Mouse (Mus musculus): ENCODE measurements around the gene Stap2.

Gene Stap2

DNA sequence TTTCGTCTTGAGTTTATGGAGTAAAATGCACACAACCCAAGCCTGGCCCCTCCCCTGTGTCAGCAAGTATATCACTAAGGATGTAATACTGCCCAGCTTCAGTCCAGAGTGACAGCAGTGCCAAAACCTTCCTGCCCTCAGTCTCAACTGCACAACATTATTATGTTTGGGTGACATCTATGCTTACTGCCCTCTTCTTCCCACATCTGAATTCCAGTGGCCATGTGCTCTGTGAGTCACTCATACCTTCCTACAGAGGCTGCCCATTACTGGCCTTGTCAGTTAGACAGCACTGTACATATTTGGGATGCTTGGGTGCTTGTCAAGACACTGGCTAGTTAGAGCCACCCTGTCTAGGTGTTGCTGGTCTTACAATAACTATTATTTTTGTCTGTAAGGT, 20.9 kb upstream of the Stap2 start:
- DNase-seq (ENCODE audit: extremely low read depth, low read depth, low spot score): no peak

DNA sequence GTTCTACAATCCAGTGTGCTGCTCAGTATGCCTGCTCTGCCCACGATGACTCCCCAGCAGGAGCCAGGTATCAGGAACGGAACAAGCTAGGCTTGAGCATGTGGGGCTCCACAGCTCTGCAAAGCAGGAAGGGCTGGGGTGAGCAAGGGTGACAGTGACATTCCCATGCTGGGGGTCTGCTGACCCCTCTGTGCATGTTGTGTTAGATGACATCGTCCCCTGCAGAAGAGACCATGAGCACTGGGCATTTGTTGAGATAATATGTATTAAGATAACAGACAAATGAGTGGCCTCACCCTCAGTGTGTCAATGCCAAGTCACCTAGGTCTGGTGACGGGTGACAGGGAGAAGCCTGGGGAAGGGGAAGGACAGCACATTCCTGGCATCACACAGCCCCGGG, 19.5 kb upstream of the Stap2 start:
- DNase-seq (ENCODE audit: extremely low read depth, low read depth, low spot score): no peak

DNA sequence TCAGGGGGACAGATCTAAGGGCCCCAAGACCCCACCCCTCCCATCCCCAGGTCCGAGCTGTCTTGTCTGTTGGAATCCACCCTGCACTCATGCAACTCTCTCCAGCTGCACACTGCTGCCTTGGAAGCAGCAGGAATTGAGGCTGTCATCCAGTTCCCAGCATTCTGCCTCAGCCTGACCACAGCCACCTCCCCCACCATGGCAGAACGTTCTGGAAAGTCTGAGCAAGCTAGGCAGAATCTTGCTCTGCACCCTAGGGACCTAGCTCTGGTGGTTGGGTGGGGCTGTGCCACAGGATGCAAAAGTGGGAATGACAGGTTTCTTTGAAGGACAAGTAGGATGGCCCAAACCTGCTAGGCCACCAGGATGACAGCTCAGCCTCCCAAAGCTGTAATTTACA, 19.1 kb upstream of the Stap2 start:
- DNase-seq (ENCODE audit: extremely low read depth, low read depth, low spot score): no peak

DNA sequence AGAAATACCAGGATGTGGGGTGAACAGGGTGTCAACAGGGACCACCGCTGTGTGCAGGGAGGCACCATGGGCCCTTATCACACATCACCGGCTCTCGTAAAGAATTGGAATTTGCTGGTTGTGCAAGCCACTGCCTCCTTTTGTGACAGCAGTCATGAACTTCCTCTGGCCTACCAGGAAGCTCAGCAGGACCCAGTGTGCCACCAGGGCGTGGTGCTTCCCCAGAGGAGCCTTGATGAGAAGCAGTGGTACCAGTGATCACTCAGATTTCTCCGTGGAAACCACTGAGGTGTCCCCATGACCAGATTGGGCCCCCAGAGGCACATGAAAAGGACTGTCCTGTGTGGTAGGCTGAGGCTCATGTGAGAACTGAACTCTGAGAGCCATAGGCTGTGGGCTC, 18.0 kb upstream of the Stap2 start:
- no peak for DNase-seq (ENCODE audit: extremely low read depth, low read depth, low spot score)

DNA sequence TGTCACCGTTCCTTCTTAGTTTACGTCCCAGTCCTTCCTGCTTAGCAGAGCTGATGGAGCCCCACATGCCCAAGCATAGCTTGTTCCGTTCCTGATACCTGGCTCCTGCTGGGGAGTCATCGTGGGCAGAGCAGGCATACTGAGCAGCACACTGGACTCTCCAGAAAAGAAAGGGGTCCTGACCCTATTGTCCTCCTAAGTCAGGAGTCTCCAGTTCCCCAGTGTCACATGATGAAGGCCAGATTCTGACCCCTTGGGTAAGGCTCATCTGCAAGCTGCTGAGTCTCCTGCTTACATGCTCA, 17.6 kb upstream of the Stap2 start:
- no peak for DNase-seq (ENCODE audit: extremely low read depth, low read depth, low spot score)

DNA sequence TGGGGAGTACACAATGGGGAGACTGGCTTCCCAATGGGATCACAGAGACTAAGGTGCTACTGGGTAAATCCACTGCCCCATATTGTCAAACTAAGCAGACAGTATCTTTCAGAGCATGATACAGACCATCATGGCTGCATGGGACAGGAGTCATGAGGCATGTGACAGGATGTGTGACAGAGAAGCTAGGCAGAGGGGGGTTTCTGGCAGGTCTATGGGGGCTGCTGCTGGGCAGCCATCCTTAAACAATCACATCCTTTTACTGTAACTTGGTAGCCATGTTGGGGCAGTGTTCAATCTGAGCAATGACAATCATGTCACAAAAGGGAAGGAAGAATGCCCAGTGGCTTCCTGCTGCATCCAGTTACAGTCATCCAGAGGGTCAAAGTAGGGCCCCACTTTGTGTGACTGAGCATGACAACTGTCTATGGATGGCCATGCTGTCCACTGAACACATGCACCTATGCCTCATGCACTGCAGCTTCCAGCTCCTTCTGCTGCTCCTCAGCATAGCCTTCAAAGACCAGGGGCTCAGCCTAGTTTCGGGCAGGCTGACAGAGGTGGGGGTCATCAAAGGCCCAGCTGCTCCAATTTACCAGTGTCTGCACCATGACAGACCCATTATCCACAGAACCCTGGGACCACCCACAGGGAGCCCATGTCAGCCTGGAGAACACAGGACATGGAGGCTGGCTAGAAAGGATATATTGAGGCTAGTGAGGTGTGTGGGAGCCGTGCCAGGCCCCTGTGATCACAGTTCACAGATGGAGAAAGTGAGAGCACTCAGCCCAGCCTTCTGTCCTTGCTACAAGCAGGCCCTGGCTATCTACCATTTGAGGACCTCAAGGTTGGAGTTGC, 17.0 kb upstream of the Stap2 start:
- DNase-seq (ENCODE audit: extremely low read depth, low read depth, low spot score): no peak

DNA sequence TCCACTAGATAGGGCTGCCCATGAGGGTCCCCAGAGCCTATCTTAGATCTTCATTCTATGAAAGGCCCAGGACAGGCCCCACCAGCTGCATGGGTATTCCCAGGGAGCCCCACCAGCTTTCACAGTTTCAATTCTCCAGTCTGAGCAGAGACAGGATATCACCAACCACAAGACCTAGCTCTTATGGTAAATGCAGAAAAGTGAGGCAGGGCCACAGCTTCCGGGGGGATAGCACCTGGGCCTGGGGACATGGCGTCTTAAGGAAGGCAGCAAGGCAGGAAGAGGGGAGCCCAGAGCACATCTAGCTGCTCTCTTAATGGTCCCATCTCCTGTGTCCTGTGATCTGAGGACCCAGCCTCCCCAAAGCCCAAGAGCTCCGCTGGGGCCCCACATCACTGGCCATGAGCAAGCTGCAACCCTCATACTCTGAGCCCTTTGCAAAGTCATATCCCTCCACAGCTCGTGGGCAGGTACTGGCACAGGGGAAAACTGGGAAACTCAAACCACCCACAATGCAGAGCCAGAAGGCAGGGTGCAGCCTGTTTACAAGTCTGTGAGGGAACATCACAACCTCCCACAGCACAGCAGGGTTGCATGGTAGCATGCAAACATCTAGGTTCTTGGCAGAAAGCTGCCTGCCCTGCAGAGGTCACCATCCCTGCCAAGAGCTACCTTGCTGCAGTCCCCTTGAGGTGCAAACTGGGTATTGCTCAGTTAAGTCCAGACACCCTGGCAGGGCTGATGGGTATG, 16.0 kb upstream of the Stap2 start:
- no peak for DNase-seq (ENCODE audit: extremely low read depth, low read depth, low spot score)

DNA sequence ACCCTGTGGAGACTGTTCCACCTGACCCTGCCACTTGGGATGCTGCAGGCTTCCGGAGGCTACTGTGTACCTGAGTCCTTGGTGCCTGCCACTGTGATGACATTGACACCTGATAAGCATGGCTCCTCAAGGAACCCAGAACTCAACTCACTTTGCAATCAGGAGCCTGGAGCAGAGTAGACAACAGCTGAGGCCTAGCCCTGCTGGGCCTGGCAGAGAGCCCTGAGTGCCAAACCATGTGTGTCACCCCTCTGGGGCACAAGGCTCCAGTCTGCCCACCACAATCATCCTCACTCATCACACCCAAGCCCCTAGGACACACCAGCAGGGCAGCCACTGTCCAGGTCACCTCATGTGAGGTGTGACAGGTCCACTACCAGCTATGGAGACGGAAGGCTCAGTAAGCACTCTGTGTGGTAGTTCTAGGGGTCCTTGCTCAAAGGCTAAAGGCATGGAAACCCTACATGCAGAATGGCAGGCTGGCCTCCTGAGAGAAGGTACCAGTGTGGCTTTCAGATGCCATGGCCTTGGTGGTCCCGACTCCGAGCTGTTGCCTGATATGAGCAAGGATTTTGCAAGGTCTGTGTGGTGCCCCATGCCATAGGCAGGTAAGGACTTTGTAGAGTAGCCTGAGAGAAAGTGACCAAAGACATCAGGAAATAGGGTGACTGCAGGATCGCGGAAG, 15.2 kb upstream of the Stap2 start:
- DNase-seq (ENCODE audit: extremely low read depth, low read depth, low spot score): no peak

DNA sequence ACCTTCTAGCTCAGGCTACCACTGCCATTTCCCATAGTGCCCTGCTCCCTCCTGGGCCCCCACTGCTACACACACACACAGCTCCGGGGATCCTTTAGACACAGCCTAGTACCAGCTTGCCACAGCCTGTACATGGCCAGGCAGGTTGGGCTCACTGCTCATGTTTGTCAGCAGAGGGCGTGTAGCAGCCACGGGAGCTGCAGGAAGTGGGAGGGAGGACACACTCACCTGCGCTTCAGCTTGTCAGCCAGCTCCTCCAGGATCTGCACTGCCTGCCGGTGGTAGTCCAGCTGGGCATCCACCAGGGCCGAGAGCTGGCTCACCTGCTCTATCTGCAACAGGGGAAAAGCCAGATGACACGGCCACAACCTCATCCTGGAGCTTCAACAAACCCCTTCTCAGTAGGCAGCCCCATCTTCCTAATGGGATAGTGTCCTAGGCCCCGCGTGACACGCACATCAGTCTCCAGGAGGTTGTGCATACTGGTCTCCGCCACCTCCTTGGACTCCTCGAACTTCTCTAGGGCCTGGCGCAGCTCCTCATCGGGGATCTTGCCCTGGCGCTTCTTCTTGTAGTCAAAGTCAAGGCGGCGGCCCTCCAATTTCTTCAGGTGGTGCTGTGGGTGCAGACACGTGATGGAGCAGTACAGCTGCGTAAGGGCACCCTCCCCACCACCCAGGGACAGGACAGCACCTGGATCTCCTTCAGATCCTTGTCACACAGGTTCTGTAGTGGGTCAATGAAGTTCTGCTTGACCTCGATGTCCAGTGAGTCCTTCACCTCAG, 13.2 kb upstream of the Stap2 start:
- DNase-seq (ENCODE audit: extremely low read depth, low read depth, low spot score): no peak

DNA sequence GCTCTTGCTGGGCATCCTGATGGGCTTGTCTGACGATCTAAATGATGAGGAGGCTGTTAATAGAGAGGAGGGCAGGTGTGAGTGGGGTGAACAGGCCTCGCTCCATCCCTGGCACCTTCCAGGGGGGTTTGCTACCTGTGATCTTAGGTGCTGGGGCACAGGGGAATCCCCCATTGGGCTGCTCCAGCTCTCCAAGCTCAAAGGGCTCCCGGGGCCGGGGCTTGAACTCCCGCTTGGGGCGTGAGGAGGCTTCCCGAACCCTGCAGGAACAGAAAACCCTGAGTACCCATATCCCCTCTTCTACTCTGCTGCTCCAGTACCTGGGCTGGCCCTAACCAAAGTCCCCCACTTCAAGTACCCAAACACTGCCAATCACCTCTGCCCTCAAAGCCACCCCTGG, 12.5 kb upstream of the Stap2 start:
- no peak for DNase-seq (ENCODE audit: extremely low read depth, low read depth, low spot score)

DNA sequence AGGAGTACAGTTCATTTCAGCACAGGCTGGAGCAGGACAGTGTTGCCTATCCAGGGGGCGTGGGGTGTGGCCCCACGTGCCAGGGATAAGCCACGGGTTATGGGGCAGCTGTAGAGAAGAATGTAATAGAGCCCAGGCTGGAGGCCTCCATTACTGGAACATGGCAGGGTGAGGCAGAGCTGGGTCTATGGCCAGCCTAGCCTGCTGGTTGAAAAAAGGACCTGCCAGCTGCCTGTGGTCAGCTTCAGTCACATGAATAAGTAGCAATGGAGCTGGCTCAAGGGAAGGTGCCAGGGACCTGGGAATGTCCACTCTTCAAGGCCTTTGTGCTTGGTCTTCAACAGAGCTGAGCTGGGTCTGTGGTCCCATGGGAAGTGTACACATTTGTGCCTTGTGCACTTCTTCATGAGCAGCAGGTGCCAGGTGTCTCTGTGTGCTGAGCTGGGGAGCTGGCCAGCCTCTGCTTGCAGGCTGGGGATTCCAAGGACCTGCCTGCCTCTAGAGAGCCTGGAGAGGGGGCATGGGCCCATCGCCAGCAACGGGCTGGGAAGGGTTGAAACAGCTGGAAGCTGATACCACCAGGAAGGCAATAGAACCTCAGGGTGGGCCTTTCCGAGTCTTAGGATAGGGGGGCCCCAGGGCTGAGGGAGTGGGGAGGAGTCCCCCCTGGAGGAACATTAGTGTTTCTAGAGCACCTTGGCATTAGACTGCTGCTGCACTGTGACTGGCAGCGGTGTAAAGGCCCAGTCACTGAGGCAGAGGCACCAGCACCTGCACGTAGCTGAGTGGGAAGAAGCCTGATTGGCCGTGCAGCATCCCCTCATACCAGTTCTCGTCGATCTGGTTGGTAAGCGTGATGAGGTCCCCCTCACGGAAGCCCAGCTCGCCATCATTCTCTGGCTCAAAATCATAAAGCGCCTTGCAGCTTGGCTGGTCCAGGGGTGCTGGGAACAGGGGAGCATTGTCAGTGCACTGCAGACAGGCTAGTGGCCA, 11.7 kb upstream of the Stap2 start:
- no peak for DNase-seq (ENCODE audit: extremely low read depth, low read depth, low spot score)

DNA sequence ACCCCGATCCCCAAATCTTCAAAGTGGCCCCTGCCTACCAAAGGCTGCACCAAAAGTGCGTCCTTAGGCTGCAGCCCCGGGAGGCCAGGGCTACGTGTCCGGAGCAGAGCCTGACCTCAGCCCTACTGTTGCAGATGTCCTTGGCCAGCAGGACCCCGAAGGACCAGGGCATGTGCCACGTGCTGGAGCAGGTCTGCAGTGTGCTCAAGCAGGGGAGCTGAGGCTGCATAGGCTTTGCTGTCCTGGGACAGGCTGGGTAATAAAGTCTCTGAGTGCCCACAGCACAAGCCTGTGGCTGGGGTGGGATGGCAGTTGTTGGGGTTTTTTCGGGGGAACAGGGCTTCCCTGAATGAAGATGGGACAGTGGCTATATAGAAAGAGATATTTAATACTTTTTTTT, 11.0 kb upstream of the Stap2 start:
- DNase-seq (ENCODE audit: extremely low read depth, low read depth, low spot score): no peak

DNA sequence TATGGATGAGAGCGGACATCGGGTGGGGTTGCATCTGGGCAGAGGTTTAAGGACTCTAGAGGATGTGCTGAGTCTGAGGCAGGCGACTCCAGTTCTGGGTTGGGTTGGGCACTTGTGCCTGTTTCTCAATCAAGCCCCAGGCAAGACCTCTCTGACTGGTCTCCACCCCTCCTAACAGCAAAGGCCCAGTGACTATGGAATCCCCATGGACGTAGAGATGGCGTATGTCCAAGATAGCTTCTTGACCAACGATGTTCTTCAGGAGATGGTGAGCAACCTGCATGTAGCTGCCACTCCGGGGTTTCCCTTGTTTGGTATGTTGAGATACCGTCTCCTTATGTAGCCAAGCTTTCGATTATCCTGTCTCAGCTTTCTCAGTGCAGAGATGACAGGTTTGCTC, 9.9 kb upstream of the Stap2 start:
- DNase-seq (ENCODE audit: extremely low read depth, low read depth, low spot score): no peak

DNA sequence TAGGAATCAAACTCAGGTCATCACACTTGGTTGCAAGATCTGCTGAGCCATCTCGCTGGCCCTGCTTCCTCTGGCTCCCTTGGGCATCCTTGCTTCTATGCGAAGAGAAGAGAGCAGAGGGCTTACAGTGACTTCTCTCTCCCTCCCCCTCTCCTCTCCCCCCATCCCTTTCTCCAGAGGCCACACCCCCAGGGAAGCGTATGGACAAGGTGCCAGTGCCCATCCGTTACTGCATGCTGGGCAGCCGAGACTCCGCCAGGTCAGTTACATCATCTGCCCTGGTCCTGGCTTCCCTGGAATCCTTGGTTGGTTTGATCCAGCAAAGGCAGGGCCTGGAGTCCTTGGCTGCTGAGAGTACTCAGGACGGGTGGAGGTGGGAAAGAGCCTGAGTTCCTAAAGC, 6.1 kb upstream of the Stap2 start:
- DNase-seq (ENCODE audit: extremely low read depth, low read depth, low spot score): no peak

DNA sequence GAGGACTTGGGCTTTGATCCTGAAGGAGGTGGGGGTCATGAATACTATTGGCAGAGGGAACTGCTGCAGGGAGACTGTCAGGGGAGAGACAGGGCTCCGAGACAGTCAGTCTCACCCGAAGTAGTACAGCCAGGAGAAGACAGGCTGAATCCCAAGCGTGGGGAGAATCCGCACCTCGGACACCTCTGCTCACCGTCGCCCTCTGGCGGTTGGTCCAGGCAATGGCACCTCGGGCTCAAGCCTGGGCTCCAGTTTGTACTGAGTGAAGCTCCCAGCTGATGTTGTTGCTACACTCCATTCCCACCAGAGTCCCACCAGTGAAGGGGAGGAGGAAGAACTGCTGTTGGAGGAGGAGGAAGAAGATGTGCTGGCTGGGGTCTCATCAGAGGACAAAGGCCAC, 5.3 kb upstream of the Stap2 start:
- DNase-seq (ENCODE audit: extremely low read depth, low read depth, low spot score): no peak

DNA sequence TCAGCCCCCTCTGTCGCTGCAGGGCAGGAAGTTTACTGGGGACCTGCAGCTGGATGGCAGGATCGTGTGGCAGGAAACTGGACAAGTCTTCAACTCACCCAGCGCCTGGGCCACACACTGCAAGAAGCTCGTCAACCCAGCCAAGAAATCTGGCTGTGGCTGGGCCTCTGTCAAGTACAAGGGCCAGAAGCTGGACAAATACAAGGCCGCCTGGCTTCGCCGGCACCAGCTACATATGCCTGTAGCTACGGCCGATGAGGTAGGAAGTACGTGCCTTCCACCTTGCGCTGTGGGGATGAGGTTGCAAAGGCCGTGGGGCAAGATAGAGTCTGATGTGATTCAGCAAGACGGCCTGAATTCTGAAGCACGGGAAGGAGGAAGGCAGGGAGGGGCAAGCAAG, 4.9 kb upstream of the Stap2 start:
- no peak for DNase-seq (ENCODE audit: extremely low read depth, low read depth, low spot score)

DNA sequence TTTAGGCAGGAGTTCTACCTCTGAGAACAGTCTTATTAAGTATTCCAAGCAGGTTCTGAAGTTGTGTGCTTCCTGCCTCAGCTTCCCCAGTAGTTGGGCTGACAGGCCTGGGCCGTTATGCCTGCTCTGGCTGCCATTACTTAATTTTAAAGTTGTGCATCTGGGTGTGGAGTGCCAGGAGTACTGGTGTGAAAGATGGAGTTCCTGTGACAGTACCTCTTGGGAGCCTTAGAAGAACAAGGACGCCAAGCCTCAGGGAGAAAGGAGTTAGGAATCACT, 4.5 kb upstream of the Stap2 start:
- no peak for DNase-seq (ENCODE audit: extremely low read depth, low read depth, low spot score)

DNA sequence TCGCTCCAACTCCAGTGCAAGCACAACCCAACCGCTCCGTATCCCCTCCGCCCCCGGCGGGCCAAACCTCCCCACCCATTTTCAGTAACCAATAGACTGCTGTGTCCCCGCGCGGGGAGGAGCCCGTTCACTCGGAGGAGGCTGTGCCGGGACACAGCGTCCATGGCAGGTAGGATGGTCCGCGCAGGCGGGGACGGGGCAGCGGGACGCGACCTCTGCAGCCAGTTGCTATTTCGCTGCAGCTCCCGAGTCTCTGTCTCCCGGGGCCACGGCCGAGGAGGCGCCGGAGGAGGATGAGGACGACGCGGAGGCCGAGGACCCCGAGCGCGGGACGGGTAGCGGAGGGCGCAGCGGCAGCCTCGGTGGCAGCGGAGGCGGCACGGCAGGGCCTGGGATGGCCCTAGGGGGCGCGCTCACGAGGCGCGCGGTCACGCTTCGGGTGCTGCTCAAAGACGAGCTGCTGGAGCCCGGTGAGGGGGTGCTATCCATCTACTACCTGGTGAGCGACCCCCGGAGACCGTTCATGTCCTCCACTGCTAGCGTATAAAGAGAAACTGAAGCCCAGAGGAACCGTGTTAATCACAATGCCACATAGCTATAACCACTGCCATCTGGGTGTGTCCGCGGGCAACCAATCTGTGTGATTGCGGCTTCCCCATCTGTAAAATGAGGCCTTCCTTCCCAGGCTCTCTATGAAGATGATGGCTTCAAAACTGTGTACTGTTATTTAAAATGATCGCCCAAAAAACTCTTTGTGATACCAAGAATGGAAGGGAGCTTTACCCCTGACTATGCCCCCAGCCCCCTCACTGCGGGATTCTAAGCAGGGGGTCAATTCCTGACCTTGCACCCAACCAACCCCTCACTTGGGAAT, 3.9 kb upstream of the Stap2 start:
- peak; percentile 45 for DNase-seq (ENCODE audit: extremely low read depth, low read depth, low spot score)

DNA sequence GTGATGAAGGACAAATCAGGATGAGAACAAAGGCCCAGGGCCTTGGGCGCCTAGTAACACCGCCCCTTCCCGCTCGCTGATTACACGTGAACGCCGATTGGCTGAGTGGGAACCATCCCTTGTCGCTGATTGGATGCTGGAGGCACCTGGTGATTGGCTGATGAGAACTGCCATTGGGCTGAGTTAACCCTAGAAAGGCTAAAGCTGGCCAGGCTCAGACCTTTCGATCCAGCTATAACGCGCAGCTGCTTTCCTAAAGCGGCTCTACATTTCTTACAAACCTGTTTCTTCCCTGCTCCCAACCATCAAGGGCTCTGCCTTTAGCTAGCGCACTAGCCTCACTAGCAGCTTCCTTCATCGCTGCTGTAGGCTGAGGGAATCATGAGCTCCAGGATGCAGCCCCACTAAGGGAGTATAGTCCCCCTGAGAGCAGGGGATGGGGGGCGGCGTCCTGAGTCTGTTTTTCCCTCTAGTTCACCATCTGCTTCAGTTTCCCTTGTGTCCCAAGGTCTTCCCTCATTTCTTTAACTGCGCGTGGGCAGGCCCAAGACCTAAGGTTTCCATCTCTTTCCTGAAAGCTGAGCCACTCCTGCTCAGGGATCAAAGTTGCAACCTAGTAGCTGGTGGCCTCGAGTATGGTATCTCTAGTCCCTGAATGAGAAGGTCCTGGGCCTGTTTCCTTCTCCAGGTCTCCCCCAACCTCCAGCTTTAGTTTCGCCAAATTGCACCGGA, 3.1 kb upstream of the Stap2 start:
- peak; percentile 65 for DNase-seq (ENCODE audit: extremely low read depth, low read depth, low spot score)
